Mouse (Mus musculus): ENCODE results near the gene Alg3. TPM values are rescaled to one million over a fixed set of nuclear protein-coding genes. Genes with fewer than 3 reads are reported as not detected.

The Alg3 gene
- total and polyA plus RNA-seq, 2 experiments from 2014 or later: 32.7 to 38.2 TPM

DNA sequence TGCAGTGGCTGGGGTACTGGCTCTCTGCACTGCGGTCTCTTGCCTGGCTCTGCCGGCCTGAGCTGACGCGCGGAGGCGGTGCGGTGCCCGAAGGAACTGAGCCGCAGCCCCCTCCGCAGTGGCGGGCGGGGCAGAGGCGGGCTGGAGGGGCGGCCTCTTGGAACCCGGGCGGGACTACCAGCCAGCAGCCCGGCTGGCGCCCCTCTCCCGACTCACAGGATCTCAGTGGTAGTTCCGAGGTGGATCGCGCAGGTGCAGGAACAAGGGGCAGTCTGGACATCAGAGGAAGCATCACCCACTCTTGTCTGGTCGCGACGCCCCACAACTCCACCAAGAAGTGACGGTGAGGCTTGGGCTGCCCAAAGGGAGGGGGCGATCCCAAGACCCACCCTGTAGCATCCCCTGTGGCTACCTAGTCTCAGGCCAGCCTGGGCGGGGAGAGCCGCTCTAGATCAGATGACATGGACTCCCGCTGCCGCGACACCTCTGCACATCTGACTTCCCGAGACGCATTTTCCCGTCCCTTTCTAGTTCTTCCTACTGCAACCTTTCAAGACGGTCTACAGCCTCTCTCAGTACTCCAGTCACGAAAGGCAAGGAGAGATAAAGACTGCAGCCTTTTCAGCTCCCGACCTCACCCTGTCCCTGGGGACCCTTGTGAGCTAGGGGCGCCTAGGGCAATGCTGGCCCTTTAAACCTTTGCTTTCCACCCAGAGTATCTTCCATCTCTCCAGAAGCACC is 21.4 kb downstream of the Alg3 start:
- Histone ChIP-seq H3K36me3 (ENCODE audit: insufficient read depth, low read length) (no peaks in the 10 kb centered on the region), H3K4me1 (ENCODE audit: insufficient read depth, low read length) (peaks cover 2% of the 10 kb centered on the region; the same call in 1 of the 2 replicates), H3K27me3 (ENCODE audit: insufficient read depth, low read length) (peaks cover 13% of the 10 kb centered on the region; the same call in 1 of the 2 replicates), H3K9me3 (ENCODE audit: low read length) (no peaks in the 10 kb centered on the region), H3K27ac (ENCODE audit: low read depth, low read length) (peak overlapping the region; percentile 83), H3K9ac (replicated peaks; ENCODE audit: low read length, poor library complexity, severe bottlenecking) (peak overlapping the region; percentile 69), H3K4me2 (ENCODE audit: low read depth, low read length, poor library complexity, severe bottlenecking) (peak overlapping the region; percentile 75), H3K4me3 (ENCODE audit: low read depth, low read length) (peak overlapping the region; percentile 66)
- ATAC-seq (ENCODE audit: low FRiP score) (peak; percentile 88), DNase-seq (ENCODE audit: low spot score) (peak; percentile 82)
- under 1% methylated on average over 37 of the region's 39 CpGs for WGBS
- TF ChIP-seq CTCF (IDR thresholded peaks at IDR 0.05): no peak

DNA sequence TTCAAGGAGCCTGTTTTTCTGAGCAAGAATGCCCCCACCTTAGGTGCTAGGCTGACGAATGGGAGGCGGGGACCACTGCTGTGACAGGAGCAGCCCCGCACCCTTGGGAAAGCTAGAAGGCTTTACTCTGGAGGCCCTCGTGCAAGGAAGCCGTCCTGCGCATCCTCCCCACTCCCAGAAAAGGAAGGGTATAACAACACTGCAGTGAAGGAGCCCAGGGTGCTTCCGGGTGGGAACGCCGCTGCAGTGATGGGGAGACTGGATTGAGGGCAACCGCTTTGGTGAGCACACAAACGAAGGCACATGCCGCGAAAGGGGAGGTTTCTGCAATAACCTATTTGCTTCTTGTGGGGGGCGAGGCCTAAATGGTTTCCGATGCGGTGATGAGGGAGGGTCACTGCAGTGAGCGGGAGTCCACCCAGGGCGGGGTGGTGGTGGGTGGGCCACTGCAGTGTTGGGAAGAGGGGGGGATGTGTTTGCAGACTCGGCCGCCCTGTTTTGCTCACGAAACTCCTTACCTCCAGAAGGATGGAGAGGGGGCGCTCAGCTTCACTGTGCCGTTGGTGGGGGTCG is 22.1 kb downstream of the Alg3 start, which contains the start of gene Vwa5b2:
TSS of gene Vwa5b2 (plus strand) at position 106 of the 573 bp plus-strand sequence.
- DNase-seq (ENCODE audit: low spot score) (peak; percentile 44), ATAC-seq (ENCODE audit: low FRiP score) (peak; percentile 50)
- Histone ChIP-seq H3K4me3 (ENCODE audit: low read depth, low read length) (peak within 1 kb of the TSS; percentile 66), H3K36me3 (ENCODE audit: insufficient read depth, low read length) (no peaks in the 10 kb centered on the region), H3K27ac (ENCODE audit: low read depth, low read length) (peak within 1 kb of the TSS; percentile 83), H3K4me2 (ENCODE audit: low read depth, low read length, poor library complexity, severe bottlenecking) (peak within 1 kb of the TSS; percentile 75), H3K27me3 (ENCODE audit: insufficient read depth, low read length) (peaks cover 13% of the 10 kb centered on the region; the same call in 1 of the 2 replicates), H3K9me3 (ENCODE audit: low read length) (no peaks in the 10 kb centered on the region), H3K4me1 (ENCODE audit: insufficient read depth, low read length) (peaks cover 2% of the 10 kb centered on the region; the same call in 1 of the 2 replicates), H3K9ac (replicated peaks; ENCODE audit: low read length, poor library complexity, severe bottlenecking) (peak within 1 kb of the TSS; percentile 69)
- WGBS: under 1% methylated on average over 23 of the region's 24 CpGs
- TF ChIP-seq CTCF (IDR thresholded peaks at IDR 0.05): peak; percentile 16; the same call in 1 of the 2 replicates

DNA sequence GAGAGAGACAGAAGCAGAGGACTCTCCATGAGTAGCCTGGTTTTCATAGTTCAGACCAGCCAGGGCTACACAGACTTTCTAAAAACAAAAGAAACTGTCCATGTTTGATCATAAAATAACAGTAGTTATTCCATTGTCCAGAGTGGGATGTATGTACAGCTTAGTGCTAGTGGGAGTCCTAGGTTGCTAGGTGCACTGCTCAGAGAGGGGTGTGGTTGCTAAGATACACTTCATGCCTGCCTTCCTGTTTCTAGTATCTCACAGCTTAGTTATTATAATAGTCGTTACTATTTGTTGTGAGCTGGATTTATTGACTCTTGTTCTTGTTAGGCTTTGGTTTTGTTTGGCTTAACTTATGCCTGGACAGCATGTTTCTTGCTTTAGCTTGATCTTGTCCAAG is 46.5 kb downstream of the Alg3 start:
- DNase-seq (ENCODE audit: low spot score): no peak
- H3K4me3 ChIP-seq (ENCODE audit: low read depth, low read length): no peak overlapping the region
- H3K4me1 ChIP-seq (ENCODE audit: insufficient read depth, low read length): no peaks in the 10 kb centered on the region
- H3K9ac ChIP-seq (replicated peaks; ENCODE audit: low read length, poor library complexity, severe bottlenecking): no peak overlapping the region
- no peak for TF ChIP-seq CTCF (IDR thresholded peaks at IDR 0.05)
- no peaks in the 10 kb centered on the region for H3K9me3 ChIP-seq (ENCODE audit: low read length)
- no peak overlapping the region for H3K4me2 ChIP-seq (ENCODE audit: low read depth, low read length, poor library complexity, severe bottlenecking)
- WGBS: 34% methylated on average over 1 of the region's 1 CpGs
- no peak overlapping the region for H3K27ac ChIP-seq (ENCODE audit: low read depth, low read length)
- no peaks in the 10 kb centered on the region for H3K27me3 ChIP-seq (ENCODE audit: insufficient read depth, low read length)
- H3K36me3 ChIP-seq (ENCODE audit: insufficient read depth, low read length): peaks cover 19% of the 10 kb centered on the region
- ATAC-seq (ENCODE audit: low FRiP score): no peak

DNA sequence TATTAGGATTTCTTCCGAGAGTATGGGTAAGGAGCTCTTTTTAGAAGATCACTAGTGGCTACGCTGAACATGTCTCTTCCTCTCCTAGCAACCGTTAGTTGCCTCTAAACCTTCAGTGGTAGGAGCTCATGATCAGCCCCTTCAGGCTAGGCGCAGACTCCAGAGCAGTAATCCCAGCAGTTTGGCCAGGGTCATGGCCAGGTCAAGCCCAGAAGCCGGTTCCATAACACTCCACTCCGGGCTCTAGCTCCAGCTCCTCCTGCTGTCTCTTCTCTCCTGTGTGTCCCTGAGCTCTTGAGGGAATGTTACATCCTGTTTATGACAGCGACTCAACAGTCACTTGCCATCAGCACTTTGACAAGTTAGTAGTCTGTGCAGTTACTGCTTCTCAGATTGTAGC is 54.2 kb downstream of the Alg3 start:
- DNase-seq (ENCODE audit: low spot score): no peak
- WGBS: 76% methylated on average over 7 of the region's 7 CpGs

More for the DNA sequence above, 54.2 kb downstream of the Alg3 start:
- ATAC-seq (ENCODE audit: low FRiP score): no peak
- Histone ChIP-seq H3K27ac (ENCODE audit: low read depth, low read length) (no peak overlapping the region), H3K9me3 (ENCODE audit: low read length) (no peaks in the 10 kb centered on the region), H3K9ac (replicated peaks; ENCODE audit: low read length, poor library complexity, severe bottlenecking) (no peak overlapping the region), H3K4me2 (ENCODE audit: low read depth, low read length, poor library complexity, severe bottlenecking) (no peak overlapping the region), H3K4me1 (ENCODE audit: insufficient read depth, low read length) (no peaks in the 10 kb centered on the region), H3K36me3 (ENCODE audit: insufficient read depth, low read length) (peaks cover 72% of the 10 kb centered on the region), H3K27me3 (ENCODE audit: insufficient read depth, low read length) (no peaks in the 10 kb centered on the region), H3K4me3 (ENCODE audit: low read depth, low read length) (no peak overlapping the region)
- no peak for TF ChIP-seq CTCF (IDR thresholded peaks at IDR 0.05)

MicroRNA genes within 50 kb of the gene (microRNA counts, 519-probe panel; counts per million panel counts)
- 4,365 counts per million, percentile 86 among the panel's probes with 10 or more counts for microRNA mmu-miR-1224

Small RNA genes lying within 50 kb of the gene (microRNA-seq; reads per million reads assigned to microRNA genes)
- gene Mir1224 (ENCODE audit: borderline number of aligned reads): 138 reads per million, percentile 49 among the genes with 10 or more reads in this experiment

Other genes with a start within 250 kb of the Alg3 start
- gene Abcc5, start 185.3 kb downstream of the Alg3 start, total RNA-seq (2014; rRNA removed): 68.7 and 90.1 TPM in 2 replicates
- 98.7 and 110 TPM in 2 replicates for gene Abcc5, start 185.3 kb downstream of the Alg3 start, polyA plus RNA-seq (2015; fragmentation: Nextera tagmentation; extraction: Ambion mirVana)
- gene Eif2b5, start 112.9 kb downstream of the Alg3 start, total RNA-seq (2014; rRNA removed): 87.2 and 96.4 TPM in 2 replicates
- 70.0 and 74.6 TPM in 2 replicates for gene Eif2b5, start 112.9 kb downstream of the Alg3 start, polyA plus RNA-seq (2015; fragmentation: Nextera tagmentation; extraction: Ambion mirVana)
- 44.9 and 46.3 TPM in 2 replicates for gene Dvl3, start 94.8 kb downstream of the Alg3 start, total RNA-seq (2014; rRNA removed)
- gene Dvl3, start 94.8 kb downstream of the Alg3 start, polyA plus RNA-seq (2015; fragmentation: Nextera tagmentation; extraction: Ambion mirVana): 24.6 and 29.5 TPM in 2 replicates
- gene Ap2m1, start 76.3 kb downstream of the Alg3 start, total RNA-seq (2014; rRNA removed): 975 and 994 TPM in 2 replicates
- gene Ap2m1, start 76.3 kb downstream of the Alg3 start, polyA plus RNA-seq (2015; fragmentation: Nextera tagmentation; extraction: Ambion mirVana): 1,551 and 1,562 TPM in 2 replicates
- 65.3 and 76.0 TPM in 2 replicates for gene Abcf3, start 63.2 kb downstream of the Alg3 start, total RNA-seq (2014; rRNA removed)
- 73.1 and 75.2 TPM in 2 replicates for gene Abcf3, start 63.2 kb downstream of the Alg3 start, polyA plus RNA-seq (2015; fragmentation: Nextera tagmentation; extraction: Ambion mirVana)
- gene Vwa5b2, start 22.3 kb downstream of the Alg3 start, total RNA-seq (2014; rRNA removed): 65.7 and 66.6 TPM in 2 replicates
- gene Vwa5b2, start 22.3 kb downstream of the Alg3 start, polyA plus RNA-seq (2015; fragmentation: Nextera tagmentation; extraction: Ambion mirVana): 35.5 and 36.4 TPM in 2 replicates
- gene Eef1akmt4, start 142 bp downstream of the Alg3 start, total RNA-seq (2014; rRNA removed): 5.2 and 6.8 TPM in 2 replicates
- gene Eef1akmt4, start 142 bp downstream of the Alg3 start, polyA plus RNA-seq (2015; fragmentation: Nextera tagmentation; extraction: Ambion mirVana): 3.3 TPM in 2 replicates
- not detected in 2 replicates for gene Gm49333, start 125 bp downstream of the Alg3 start, total RNA-seq (2014; rRNA removed)
- gene Gm49333, start 125 bp downstream of the Alg3 start, polyA plus RNA-seq (2015; fragmentation: Nextera tagmentation; extraction: Ambion mirVana): not detected in 2 replicates
- gene Camk2n2, start 9.6 kb upstream of the Alg3 start, total RNA-seq (2014; rRNA removed): 86.3 and 111 TPM in 2 replicates
- gene Camk2n2, start 9.6 kb upstream of the Alg3 start, polyA plus RNA-seq (2015; fragmentation: Nextera tagmentation; extraction: Ambion mirVana): 85.4 and 87.6 TPM in 2 replicates
- 24.4 and 26.9 TPM in 2 replicates for gene Ece2, start 18.1 kb upstream of the Alg3 start, total RNA-seq (2014; rRNA removed)
- 16.7 and 16.9 TPM in 2 replicates for gene Ece2, start 18.1 kb upstream of the Alg3 start, polyA plus RNA-seq (2015; fragmentation: Nextera tagmentation; extraction: Ambion mirVana)
- 201 and 235 TPM in 2 replicates for gene Psmd2, start 39.9 kb upstream of the Alg3 start, total RNA-seq (2014; rRNA removed)
- gene Psmd2, start 39.9 kb upstream of the Alg3 start, polyA plus RNA-seq (2015; fragmentation: Nextera tagmentation; extraction: Ambion mirVana): 311 and 316 TPM in 2 replicates
- gene Eif4g1, start 56.6 kb upstream of the Alg3 start, total RNA-seq (2014; rRNA removed): 403 and 430 TPM in 2 replicates
- gene Eif4g1, start 56.6 kb upstream of the Alg3 start, polyA plus RNA-seq (2015; fragmentation: Nextera tagmentation; extraction: Ambion mirVana): 102 and 118 TPM in 2 replicates
- gene Fam131a, start 81.5 kb upstream of the Alg3 start, total RNA-seq (2014; rRNA removed): 152 and 173 TPM in 2 replicates
- gene Fam131a, start 81.5 kb upstream of the Alg3 start, polyA plus RNA-seq (2015; fragmentation: Nextera tagmentation; extraction: Ambion mirVana): 70.9 and 75.9 TPM in 2 replicates
- 40.0 and 40.3 TPM in 2 replicates for gene Polr2h, start 105.9 kb upstream of the Alg3 start, total RNA-seq (2014; rRNA removed)
- gene Polr2h, start 105.9 kb upstream of the Alg3 start, polyA plus RNA-seq (2015; fragmentation: Nextera tagmentation; extraction: Ambion mirVana): 72.3 and 84.6 TPM in 2 replicates
- 61.9 and 69.4 TPM in 2 replicates for gene Clcn2, start 106.0 kb upstream of the Alg3 start, total RNA-seq (2014; rRNA removed)
- gene Clcn2, start 106.0 kb upstream of the Alg3 start, polyA plus RNA-seq (2015; fragmentation: Nextera tagmentation; extraction: Ambion mirVana): 21.1 and 21.9 TPM in 2 replicates
- 17.1 and 18.1 TPM in 2 replicates for gene Chrd, start 121.4 kb upstream of the Alg3 start, total RNA-seq (2014; rRNA removed)
- gene Chrd, start 121.4 kb upstream of the Alg3 start, polyA plus RNA-seq (2015; fragmentation: Nextera tagmentation; extraction: Ambion mirVana): 4.1 TPM in 2 replicates
- 0.71 and 1.8 TPM in 2 replicates for gene Thpo, start 122.8 kb upstream of the Alg3 start, total RNA-seq (2014; rRNA removed)
- gene Thpo, start 122.8 kb upstream of the Alg3 start, polyA plus RNA-seq (2015; fragmentation: Nextera tagmentation; extraction: Ambion mirVana): 0.76 and 0.81 TPM in 2 replicates